Mouse (Mus musculus) forebrain, embryonic 14.5 days (tissue): ENCODE measurements around the gene Socs2. TPM values are rescaled to one million over a fixed set of nuclear protein-coding genes. Genes with fewer than 3 reads are reported as not detected.

Source experiments
- ATAC-seq: fragments of 200-750 bp; cut with Nextera tagmentation; 2 replicates; pipeline ENCODE4 v1.8.0; 2017; ENCODE audit warnings: mild to moderate bottlenecking, moderate library complexity
- DNase-seq: peaks from one replicate; pipeline ENCODE4 v3.0.0-alpha.2; 2015; ENCODE audit warnings: low spot score
- H3K27ac ChIP-seq: fragments of 300-500 bp; sonication (generic); 2 replicates; pipeline ENCODE4 v1.5.1; 2014; ENCODE audit warnings: low read depth, mild to moderate bottlenecking, control low read depth, low read length, moderate library complexity
- H3K27me3 ChIP-seq: fragments of 300-500 bp; sonication (generic); replicated peaks from 2 replicates; pipeline ENCODE4 v1.6.1; 2014; ENCODE audit warnings: low read length, control low read depth, mixed read lengths; ENCODE audit not compliant: control insufficient read depth, insufficient read depth
- H3K36me3 ChIP-seq: fragments of 300-500 bp; sonication (generic); 2 replicates; pipeline ENCODE4 v1.6.1; 2014; ENCODE audit warnings: low read length, control low read depth; ENCODE audit not compliant: control insufficient read depth, insufficient read depth
- H3K4me1 ChIP-seq: fragments of 300-500 bp; sonication (generic); 2 replicates; pipeline ENCODE4 v1.6.1; 2014; ENCODE audit warnings: antibody characterized with exemption, low read length, control low read depth; ENCODE audit not compliant: control insufficient read depth, insufficient read depth
- H3K4me2 ChIP-seq: fragments of 300-500 bp; sonication (generic); 2 replicates; pipeline ENCODE4 v1.6.1; 2014; ENCODE audit warnings: mild to moderate bottlenecking, control low read depth, low read length
- H3K4me3 ChIP-seq: fragments of 300-500 bp; sonication (generic); 2 replicates; pipeline ENCODE4 v1.5.1; 2014; ENCODE audit warnings: low read depth, low read length, control low read depth
- H3K9ac ChIP-seq: fragments of 300-500 bp; sonication (generic); 2 replicates; pipeline ENCODE4 v1.6.1; 2014; ENCODE audit warnings: mild to moderate bottlenecking, low read length, control low read depth, moderate library complexity
- H3K9me3 ChIP-seq: fragments of 300-500 bp; sonication (generic); replicated peaks from 2 replicates; pipeline ENCODE4 v1.6.1; 2016; ENCODE audit warnings: low read length, control low read depth, mixed read lengths; ENCODE audit not compliant: control insufficient read depth
- WGBS: fragments of 180-500 bp; shearing (Covaris S2); extraction: QIAGEN DNeasy Blood & Tissue Kit; methylation state at CpG from one replicate; pipeline ENCODE4 v1.1.7; 2014; 5-methylcytosine and 5-hydroxymethylcytosine counted together
- polyA plus RNA-seq: library from polyadenylated mRNA; unstranded; fragments of >200 nt; fragmentation: Nextera tagmentation; extraction: Ambion mirVana; gene quantifications from 2 replicates; pipeline ENCODE4 v1.2.1, GENCODE M21; 2014

Socs2 gene
- polyA plus RNA-seq, 1 experiment from 2014 or later = 145 TPM

GRCm38 (mm10) chr10:95369190-95369589, 47.8 kb downstream of the Socs2 start:
- DNase-seq (no peak), ATAC-seq (no peak)
- H3K27ac ChIP-seq = no peak overlapping the region
- peaks cover 3% of the 10 kb centered on the region; the same call in 1 of the 2 replicates for H3K9me3 ChIP-seq
- no peaks in the 10 kb centered on the region for H3K36me3 ChIP-seq
- H3K4me3 ChIP-seq = no peak overlapping the region
- no peak overlapping the region for H3K9ac ChIP-seq
- H3K4me1 ChIP-seq = no peaks in the 10 kb centered on the region
- H3K4me2 ChIP-seq = no peak overlapping the region
- H3K27me3 ChIP-seq = no peaks in the 10 kb centered on the region

DNA sequence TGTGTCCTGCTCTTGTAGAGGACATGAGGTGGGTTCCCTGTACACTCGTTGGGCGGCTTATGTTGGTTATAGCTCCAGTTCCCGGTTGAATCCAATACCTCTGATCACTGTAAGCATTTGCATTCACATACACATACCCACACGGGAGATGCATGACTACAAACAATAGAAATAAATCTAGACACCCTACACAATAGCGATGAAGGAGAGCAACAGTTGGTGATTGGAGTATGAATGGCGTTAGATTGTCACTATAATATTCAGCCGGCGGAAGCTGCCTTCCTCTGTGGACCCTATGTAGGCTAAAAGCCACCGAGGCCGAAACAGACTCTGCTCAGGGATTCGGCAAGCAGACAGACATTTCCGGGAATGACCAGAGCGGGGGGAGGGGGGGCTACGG, 48.8 kb downstream of the Socs2 start:
- Histone ChIP-seq H3K4me3 (no peak overlapping the region), H3K4me1 (no peaks in the 10 kb centered on the region), H3K27me3 (no peaks in the 10 kb centered on the region), H3K36me3 (no peaks in the 10 kb centered on the region), H3K9ac (no peak overlapping the region), H3K27ac (no peak overlapping the region), H3K9me3 (peaks cover 3% of the 10 kb centered on the region; the same call in 1 of the 2 replicates), H3K4me2 (no peak overlapping the region)
- DNase-seq (no peak), ATAC-seq (no peak)
- 91% methylated on average over 14 of the region's 14 CpGs for WGBS

DNA sequence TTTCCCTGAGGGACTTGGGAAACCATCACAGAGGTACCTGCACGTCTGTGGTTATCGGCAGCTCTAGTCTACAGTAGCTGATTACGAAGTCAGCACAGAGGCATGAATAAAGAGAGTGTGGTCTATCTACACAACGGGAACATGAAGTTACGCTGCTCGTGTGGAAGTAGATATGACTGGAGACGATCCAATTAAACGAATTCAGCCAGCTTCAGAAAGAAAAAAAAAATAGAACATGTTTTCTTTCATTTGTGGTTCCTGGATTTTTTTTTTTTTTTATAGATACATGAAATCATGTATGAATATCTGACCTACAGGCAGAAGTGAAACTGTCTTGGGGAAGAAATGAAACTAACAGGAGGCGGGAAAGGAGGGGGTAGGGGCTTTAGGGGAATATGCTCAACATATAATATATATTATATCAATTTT, 49.3 kb downstream of the Socs2 start:
- Histone ChIP-seq H3K27me3 (no peaks in the 10 kb centered on the region), H3K9me3 (peaks cover 3% of the 10 kb centered on the region; the same call in 1 of the 2 replicates), H3K4me3 (no peak overlapping the region), H3K9ac (no peak overlapping the region), H3K4me1 (no peaks in the 10 kb centered on the region), H3K4me2 (no peak overlapping the region), H3K36me3 (no peaks in the 10 kb centered on the region), H3K27ac (no peak overlapping the region)
- ATAC-seq (no peak), DNase-seq (peak; percentile 33)
- WGBS = 86% methylated on average over 9 of the region's 9 CpGs

- H3K27me3 ChIP-seq = no peaks in the 10 kb centered on the region
- DNase-seq (no peak), ATAC-seq (no peak)
- H3K4me2 ChIP-seq = no peak overlapping the region
- WGBS = 62% methylated on average over 7 of the region's 7 CpGs
- H3K36me3 ChIP-seq = no peaks in the 10 kb centered on the region
- no peak overlapping the region for H3K4me3 ChIP-seq
- H3K9me3 ChIP-seq = peaks cover 3% of the 10 kb centered on the region; the same call in 1 of the 2 replicates
- H3K4me1 ChIP-seq = no peaks in the 10 kb centered on the region
- no peak overlapping the region for H3K27ac ChIP-seq
- H3K9ac ChIP-seq = no peak overlapping the region
Measured at GRCm38 (mm10) chr10:95367241-95367640, 49.7 kb downstream of the Socs2 start.

DNA sequence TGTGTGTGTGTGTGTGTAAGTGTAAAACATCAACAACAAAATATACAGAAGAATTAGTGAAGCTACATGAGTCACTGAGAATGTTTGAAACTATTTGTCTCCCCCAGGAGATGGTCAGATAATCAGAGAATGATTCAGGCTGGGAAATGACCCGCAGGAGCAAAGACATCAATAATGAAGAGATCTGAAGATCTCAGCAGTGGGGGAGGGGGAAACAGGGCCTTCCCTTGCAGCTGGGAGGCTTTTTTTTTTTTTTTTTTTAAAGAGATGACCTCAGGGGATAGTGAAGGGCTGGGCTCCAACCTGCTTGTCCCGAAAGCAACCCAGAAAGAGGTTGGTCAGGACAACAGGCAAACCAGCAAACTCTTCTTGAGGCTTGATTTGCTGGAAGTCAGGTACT, 54.7 kb downstream of the Socs2 start:
- H3K27ac ChIP-seq = no peak overlapping the region

DNA sequence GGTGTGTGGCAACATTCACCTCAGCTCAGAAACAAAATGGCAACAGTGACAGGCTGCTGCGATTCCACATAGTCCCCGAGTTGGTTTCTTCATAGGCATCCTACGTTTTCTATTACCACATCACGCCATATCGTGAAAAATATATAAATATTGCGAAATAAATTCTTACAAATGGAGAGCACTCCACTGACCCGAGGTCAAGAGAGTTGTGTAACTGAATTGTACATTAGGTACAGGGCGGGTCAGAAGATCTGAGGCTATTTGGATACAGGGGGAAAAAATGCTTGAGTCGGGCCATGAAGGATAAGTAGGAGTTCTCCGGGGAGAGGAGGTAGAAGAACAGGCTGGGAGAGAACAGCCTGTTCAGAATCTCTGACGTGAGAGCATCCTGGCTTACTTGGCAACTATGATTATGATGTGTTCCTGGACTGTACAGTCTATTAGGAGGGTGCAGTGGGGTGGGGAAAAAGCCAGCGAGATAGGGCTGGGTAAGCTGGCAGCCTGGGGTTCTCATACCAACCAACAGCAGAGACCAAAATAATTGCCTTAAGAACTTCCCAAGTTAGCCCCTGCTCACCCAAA, 55.6 kb downstream of the Socs2 start:
- no peak overlapping the region for H3K4me3 ChIP-seq
- H3K4me1 ChIP-seq = no peaks in the 10 kb centered on the region
- no peaks in the 10 kb centered on the region for H3K9me3 ChIP-seq
- no peak for DNase-seq
- H3K27ac ChIP-seq = no peak overlapping the region
- no peak for ATAC-seq
- no peak overlapping the region for H3K9ac ChIP-seq
- WGBS = 90% methylated on average over 12 of the region's 12 CpGs
- no peak overlapping the region for H3K4me2 ChIP-seq
- no peaks in the 10 kb centered on the region for H3K36me3 ChIP-seq
- no peaks in the 10 kb centered on the region for H3K27me3 ChIP-seq

More for the DNA sequence above, 54.7 kb downstream of the Socs2 start:
- H3K9ac ChIP-seq = no peak overlapping the region
- H3K4me1 ChIP-seq = no peaks in the 10 kb centered on the region
- no peaks in the 10 kb centered on the region for H3K27me3 ChIP-seq
- no peaks in the 10 kb centered on the region for H3K9me3 ChIP-seq
- no peak for ATAC-seq
- no peaks in the 10 kb centered on the region for H3K36me3 ChIP-seq
- no peak overlapping the region for H3K4me2 ChIP-seq
- H3K4me3 ChIP-seq = no peak overlapping the region
- DNase-seq = no peak
- 67% methylated on average over 2 of the region's 2 CpGs for WGBS

GRCm38 (mm10) chr10:95360048-95360447, 56.9 kb downstream of the Socs2 start:
- no peak for DNase-seq
- no peaks in the 10 kb centered on the region for H3K4me1 ChIP-seq
- H3K4me3 ChIP-seq = no peak overlapping the region
- no peaks in the 10 kb centered on the region for H3K27me3 ChIP-seq
- H3K4me2 ChIP-seq = no peak overlapping the region
- no peak for ATAC-seq
- H3K27ac ChIP-seq = no peak overlapping the region
- no peaks in the 10 kb centered on the region for H3K9me3 ChIP-seq
- 90% methylated on average over 5 of the region's 5 CpGs for WGBS
- no peak overlapping the region for H3K9ac ChIP-seq
- no peaks in the 10 kb centered on the region for H3K36me3 ChIP-seq

DNA sequence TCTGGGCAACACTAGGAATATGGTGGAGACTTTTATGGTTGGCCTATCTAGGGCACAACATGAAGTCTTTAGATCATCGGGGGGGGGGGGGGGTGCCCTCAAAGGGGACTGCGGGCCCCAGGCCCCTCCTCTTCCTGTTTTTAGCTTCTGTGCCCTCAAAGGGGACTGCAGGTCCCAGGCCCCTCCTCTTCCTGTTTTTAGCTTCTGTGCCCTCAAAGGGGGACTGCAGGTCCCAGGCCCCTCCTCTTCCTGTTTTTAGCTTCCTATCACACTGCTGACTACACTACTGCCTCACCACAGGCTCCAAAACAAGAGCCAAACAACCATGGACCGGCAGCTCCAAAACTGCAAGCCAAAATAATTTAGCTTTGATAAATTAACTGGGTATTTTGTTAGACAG, 59.3 kb downstream of the Socs2 start:
- H3K27me3 ChIP-seq = no peaks in the 10 kb centered on the region
- 86% methylated on average over 3 of the region's 3 CpGs for WGBS
- H3K4me1 ChIP-seq = no peaks in the 10 kb centered on the region
- H3K4me3 ChIP-seq = no peak overlapping the region
- H3K36me3 ChIP-seq = no peaks in the 10 kb centered on the region
- ATAC-seq (no peak), DNase-seq (no peak)
- H3K4me2 ChIP-seq = no peak overlapping the region
- H3K9me3 ChIP-seq = no peaks in the 10 kb centered on the region
- H3K9ac ChIP-seq = no peak overlapping the region
- no peak overlapping the region for H3K27ac ChIP-seq

- no peaks in the 10 kb centered on the region for H3K4me1 ChIP-seq
- H3K9ac ChIP-seq = no peak overlapping the region
- 63% methylated on average over 7 of the region's 7 CpGs for WGBS
- ATAC-seq = no peak
- no peak overlapping the region for H3K27ac ChIP-seq
- no peak overlapping the region for H3K4me2 ChIP-seq
- DNase-seq = no peak
- no peak overlapping the region for H3K4me3 ChIP-seq
- H3K27me3 ChIP-seq = no peaks in the 10 kb centered on the region
- H3K36me3 ChIP-seq = no peaks in the 10 kb centered on the region
- no peaks in the 10 kb centered on the region for H3K9me3 ChIP-seq
Measured at GRCm38 (mm10) chr10:95356711-95357110, 60.3 kb downstream of the Socs2 start.
